Mouse (Mus musculus) spleen, adult 2 months (tissue): ENCODE data around the gene Adra2a. TPM values are rescaled to one million over a fixed set of nuclear protein-coding genes. Genes with fewer than 3 reads are reported as not detected.

ENCODE experiments used
- DNase-seq, 2 experiments: peaks; one replicate each; pipeline versions ENCODE4 v3.0.0 to v3.0.0-alpha.2; 2012 to 2021; ENCODE audit warnings: low spot score in 2 of 2, low read depth in 1 of 2
- H3K27ac ChIP-seq: fragments of 200-500 bp; 2 replicates; pipeline ENCODE4 v1.5.1; 2012; ENCODE audit warnings: low read length, inconsistent platforms; ENCODE audit not compliant: insufficient read depth
- H3K27me3 ChIP-seq: fragments of 200-500 bp; 2 replicates; pipeline ENCODE4 v1.6.1; 2012; ENCODE audit warnings: mild to moderate bottlenecking, moderate library complexity, low read length, inconsistent platforms; ENCODE audit not compliant: control insufficient read depth, insufficient read depth
- H3K36me3 ChIP-seq: fragments of 200-500 bp; 2 replicates; pipeline ENCODE4 v1.6.1; 2012; ENCODE audit warnings: mild to moderate bottlenecking, low read length, inconsistent platforms; ENCODE audit not compliant: control insufficient read depth, insufficient read depth
- H3K4me1 ChIP-seq: fragments of 200-500 bp; 2 replicates; pipeline ENCODE4 v1.6.1; 2011; ENCODE audit warnings: inconsistent platforms; ENCODE audit not compliant: control insufficient read depth, insufficient read depth, insufficient read length
- H3K4me3 ChIP-seq: fragments of 200-500 bp; 2 replicates; pipeline ENCODE4 v1.5.1; 2011; ENCODE audit warnings: mild to moderate bottlenecking, inconsistent platforms; ENCODE audit not compliant: insufficient read depth, insufficient read length; ENCODE audit errors: extremely low read depth
- CTCF ChIP-seq: fragments of 200-500 bp; IDR thresholded peaks from 2 replicates; pipeline ENCODE4 v1.5.1; 2011; ENCODE audit warnings: mild to moderate bottlenecking, inconsistent platforms; ENCODE audit not compliant: insufficient read depth, insufficient read length, insufficient replicate concordance; ENCODE audit errors: extremely low read depth
- POLR2A ChIP-seq: fragments of 200-500 bp; IDR thresholded peaks from 2 replicates; pipeline ENCODE4 v1.6.1; 2011; ENCODE audit warnings: low read depth, low read length, inconsistent platforms
- WGBS: fragments of 180-500 bp; shearing (Covaris S2); methylation state at CpG from one replicate; pipeline ENCODE4 v1.1.7; 2018; 5-methylcytosine and 5-hydroxymethylcytosine counted together
- polyA plus RNA-seq: library from polyadenylated mRNA; depleted of rRNA; stranded (reverse); fragments of >200 nt; gene quantifications from 2 replicates; pipeline ENCODE4 v1.2.3, GENCODE M21; 2012; rRNA removed

Adra2a gene
- polyA plus RNA-seq, 1 experiment: 0.83 TPM

DNA sequence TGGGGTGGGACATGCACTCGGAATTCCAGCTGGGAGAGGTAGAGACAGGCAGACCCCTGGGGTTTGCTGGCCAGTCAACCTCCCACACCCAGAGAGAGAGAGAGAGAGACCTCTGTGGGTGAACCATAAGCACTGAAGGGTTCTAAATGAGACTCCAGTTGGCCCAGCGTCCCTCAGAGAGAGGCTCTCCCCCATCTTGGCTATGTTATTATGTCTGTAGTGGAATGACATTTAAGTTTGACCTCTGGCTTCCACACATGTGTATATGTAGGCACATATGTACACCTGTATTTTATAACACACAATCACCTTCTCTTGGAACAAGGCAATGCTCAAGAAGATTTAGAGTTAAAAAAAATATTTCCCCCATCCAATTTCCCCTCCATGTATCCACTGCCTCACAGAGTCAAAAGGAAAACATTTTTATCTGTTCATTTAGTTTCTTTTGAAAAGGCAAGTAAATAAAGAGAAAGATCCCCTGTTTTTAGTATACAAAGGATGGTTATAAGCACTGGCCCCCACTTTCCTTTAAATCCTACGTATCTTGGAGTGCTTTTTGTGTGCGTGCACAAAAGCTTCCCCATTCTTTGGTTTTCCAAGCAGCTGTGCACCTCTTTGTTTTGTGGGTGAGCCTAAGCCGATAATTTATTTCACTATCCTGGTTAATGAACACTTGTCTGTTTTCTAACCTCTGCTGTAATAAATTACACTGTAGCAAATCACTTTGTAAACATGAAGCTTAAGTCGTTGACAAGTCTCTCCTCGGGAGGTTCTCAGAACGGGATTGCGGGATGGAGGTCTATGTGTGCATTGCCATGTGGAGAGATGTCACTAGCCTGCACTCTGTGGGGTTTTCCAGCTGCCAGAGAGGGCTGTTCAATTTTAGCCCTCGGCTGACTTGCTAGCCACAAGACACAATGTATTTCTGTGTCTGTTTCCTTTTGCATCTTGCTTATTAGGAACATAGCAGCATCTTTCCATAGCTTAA lies 32.7 kb downstream of the Adra2a start:
- Histone ChIP-seq H3K27ac (no peak overlapping the region), H3K36me3 (no peaks in the 10 kb centered on the region), H3K4me3 (no peak overlapping the region), H3K4me1 (no peaks in the 10 kb centered on the region), H3K27me3 (no peaks in the 10 kb centered on the region)
- DNase-seq: no peak
- TF ChIP-seq CTCF: no peak
- no peak for TF ChIP-seq POLR2A
- WGBS: 69% methylated on average over 10 of the region's 10 CpGs

DNA sequence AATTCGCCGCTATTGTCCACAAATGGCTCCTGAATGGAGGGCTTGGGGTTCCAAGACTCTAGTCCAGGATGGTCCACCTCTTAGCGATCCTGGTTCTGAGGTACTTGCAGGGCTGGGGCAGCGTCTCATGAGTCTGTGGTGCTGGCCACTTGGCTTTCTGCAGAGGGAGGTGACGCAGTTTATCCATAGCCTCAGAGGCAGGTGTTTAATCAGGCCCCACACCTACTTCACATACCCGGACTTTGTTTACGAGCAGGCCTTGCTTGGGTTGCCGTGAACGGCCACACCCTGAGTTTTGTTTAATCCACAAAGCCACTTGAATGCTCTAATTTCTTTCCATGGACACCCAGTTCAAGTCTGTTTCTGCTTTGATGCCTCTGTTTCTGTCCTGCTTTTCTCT lies 37.4 kb downstream of the Adra2a start:
- DNase-seq: no peak
- H3K27ac ChIP-seq: no peak overlapping the region
- no peak for TF ChIP-seq CTCF
- no peak for TF ChIP-seq POLR2A
- no peaks in the 10 kb centered on the region for H3K36me3 ChIP-seq
- no peaks in the 10 kb centered on the region for H3K4me1 ChIP-seq
- 93% methylated on average over 9 of the region's 9 CpGs for WGBS
- H3K27me3 ChIP-seq: no peaks in the 10 kb centered on the region
- no peak overlapping the region for H3K4me3 ChIP-seq

DNA sequence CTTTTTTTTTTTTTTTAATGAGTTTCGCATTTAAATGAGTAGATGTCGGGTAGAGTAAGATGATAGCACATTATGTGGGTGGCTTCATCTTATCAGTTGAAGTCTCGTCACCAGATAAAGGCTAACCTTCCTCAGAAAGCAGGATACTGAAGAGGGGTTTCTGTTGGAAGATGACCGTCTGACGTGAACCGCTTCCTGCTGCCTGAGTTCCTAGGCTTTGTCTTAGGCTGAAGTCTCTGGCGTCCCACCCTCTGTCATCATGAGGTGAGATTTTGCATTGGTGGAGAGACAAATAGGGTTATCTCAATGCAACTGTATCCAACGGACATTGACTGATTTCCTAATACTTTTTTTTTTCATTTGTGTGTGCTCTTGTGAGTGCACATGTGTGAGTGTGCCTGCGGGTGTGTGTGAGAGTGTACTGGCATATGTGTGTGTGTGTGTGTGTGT lies 37.8 kb downstream of the Adra2a start:
- no peak for TF ChIP-seq POLR2A
- no peak for TF ChIP-seq CTCF
- WGBS: 91% methylated on average over 9 of the region's 9 CpGs
- no peak overlapping the region for H3K27ac ChIP-seq
- H3K4me3 ChIP-seq: no peak overlapping the region
- no peaks in the 10 kb centered on the region for H3K27me3 ChIP-seq
- H3K36me3 ChIP-seq: no peaks in the 10 kb centered on the region
- no peak for DNase-seq
- no peaks in the 10 kb centered on the region for H3K4me1 ChIP-seq

DNA sequence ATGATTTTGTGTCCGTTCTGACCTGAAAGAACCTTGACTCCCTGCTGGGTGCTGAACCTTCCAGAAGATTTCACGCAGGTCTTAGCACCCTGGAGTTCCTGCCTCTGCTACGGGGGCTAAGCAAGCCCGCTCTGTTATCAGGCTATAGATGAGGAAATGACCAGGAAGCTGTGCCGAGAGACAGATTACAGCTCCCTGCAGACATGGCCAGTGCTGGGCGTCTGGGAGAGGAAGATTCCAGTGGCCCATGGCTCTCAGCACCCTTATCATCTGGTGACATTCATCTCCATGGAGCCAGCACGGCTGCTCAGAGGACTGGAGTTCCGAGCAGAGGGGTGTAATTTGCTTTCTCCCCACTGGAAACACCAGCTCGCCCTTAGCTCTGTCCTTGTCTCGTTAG lies 43.4 kb downstream of the Adra2a start:
- H3K4me3 ChIP-seq: no peak overlapping the region
- no peaks in the 10 kb centered on the region for H3K36me3 ChIP-seq
- H3K4me1 ChIP-seq: no peaks in the 10 kb centered on the region
- DNase-seq: no peak
- H3K27ac ChIP-seq: no peak overlapping the region
- no peaks in the 10 kb centered on the region for H3K27me3 ChIP-seq
- WGBS: 22% methylated on average over 10 of the region's 10 CpGs
- TF ChIP-seq CTCF (no peak), POLR2A (no peak)

DNA sequence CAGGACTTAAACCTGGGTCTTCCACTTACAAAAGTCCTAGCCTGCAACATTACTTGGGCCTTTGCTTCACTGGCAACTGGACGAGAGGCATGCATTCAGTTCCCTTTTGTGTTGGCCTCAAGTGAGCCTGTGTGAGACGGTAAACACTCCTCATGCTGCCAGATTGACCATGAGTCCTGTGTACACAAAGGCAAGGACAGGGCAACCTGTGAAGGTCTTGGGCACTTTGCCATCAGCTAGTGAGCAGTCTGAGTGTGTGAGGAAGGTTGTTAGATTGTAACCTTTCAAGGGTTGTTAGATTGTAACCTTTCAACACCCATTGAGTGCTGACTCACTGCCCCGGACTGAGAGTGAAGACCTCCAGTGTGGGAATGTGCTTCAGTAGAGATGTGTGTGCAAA lies 49.6 kb downstream of the Adra2a start:
- Histone ChIP-seq H3K27me3 (no peaks in the 10 kb centered on the region), H3K4me3 (no peak overlapping the region), H3K27ac (no peak overlapping the region), H3K36me3 (no peaks in the 10 kb centered on the region), H3K4me1 (no peaks in the 10 kb centered on the region)
- DNase-seq: no peak
- no peak for TF ChIP-seq POLR2A
- WGBS: 90% methylated on average over 3 of the region's 3 CpGs

DNA sequence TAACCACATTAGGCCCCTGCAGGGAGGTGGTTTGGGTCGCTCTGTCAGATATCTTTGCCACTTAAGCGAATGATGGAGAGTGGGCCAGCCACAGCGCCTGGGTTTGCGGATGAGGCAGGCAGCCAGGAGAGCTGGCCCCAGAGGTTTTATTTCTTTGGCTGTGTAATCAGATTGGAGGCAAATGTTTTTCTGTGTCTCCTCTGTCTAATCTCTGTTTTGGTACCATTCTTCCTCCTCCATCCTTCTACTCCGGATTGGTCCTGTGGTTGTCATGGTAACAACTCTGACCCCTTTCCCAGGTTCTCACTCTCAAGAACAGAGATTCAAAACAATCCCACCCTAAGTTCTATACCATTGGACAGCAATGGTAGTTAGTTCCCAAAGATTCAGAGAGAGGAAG lies 51.8 kb downstream of the Adra2a start:
- Histone ChIP-seq H3K27ac (no peak overlapping the region), H3K27me3 (no peaks in the 10 kb centered on the region), H3K4me3 (no peak overlapping the region), H3K36me3 (no peaks in the 10 kb centered on the region), H3K4me1 (no peaks in the 10 kb centered on the region)
- no peak for DNase-seq
- TF ChIP-seq CTCF (no peak), POLR2A (no peak)
- 90% methylated on average over 5 of the region's 5 CpGs for WGBS

DNA sequence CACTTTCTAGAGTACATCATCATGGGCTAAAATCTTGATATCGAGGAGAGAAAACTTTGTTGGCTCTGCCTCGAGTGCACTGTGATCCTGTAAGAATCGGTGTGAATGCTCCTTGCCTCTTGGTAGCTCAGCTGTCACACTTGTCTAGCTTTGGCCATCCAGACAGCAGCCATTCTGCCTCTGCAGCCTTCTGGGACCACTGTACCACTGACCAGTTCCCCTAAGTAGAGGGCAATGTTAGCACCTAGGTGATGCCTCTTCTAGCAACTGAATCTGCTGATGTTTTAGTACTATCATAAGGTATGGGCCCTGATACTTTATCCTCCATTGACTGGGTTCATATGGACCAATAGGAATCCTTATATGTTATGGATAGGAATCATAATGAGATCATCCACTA lies 54.4 kb downstream of the Adra2a start:
- H3K4me1 ChIP-seq: no peaks in the 10 kb centered on the region
- H3K27me3 ChIP-seq: no peaks in the 10 kb centered on the region
- no peak for DNase-seq
- no peak overlapping the region for H3K4me3 ChIP-seq
- no peak for TF ChIP-seq CTCF
- no peak for TF ChIP-seq POLR2A
- WGBS: 85% methylated on average over 3 of the region's 3 CpGs
- no peak overlapping the region for H3K27ac ChIP-seq
- H3K36me3 ChIP-seq: no peaks in the 10 kb centered on the region

Other genes with a start within 250 kb of the Adra2a start
- 8.7 and 9.4 TPM in 2 replicates for gene Pdcd4, start 151.9 kb upstream of the Adra2a start, polyA plus RNA-seq
- gene Shoc2, start 99.8 kb upstream of the Adra2a start, polyA plus RNA-seq: 5.1 and 5.6 TPM in 2 replicates
- gene Bbip1, start 99.5 kb upstream of the Adra2a start, polyA plus RNA-seq: 4.2 and 4.4 TPM in 2 replicates